Mouse (Mus musculus) hindbrain, embryonic 13.5 days (tissue): ENCODE measurements around the gene Qrich2. TPM values are rescaled to one million over a fixed set of nuclear protein-coding genes. Genes with fewer than 3 reads are reported as not detected.
A peak's percentile ranks its signal among the peaks of the same experiment; 100 is the strongest.

Experiments
- ATAC-seq: fragments of 200-750 bp; cut with Nextera tagmentation; 2 replicates; pipeline ENCODE4 v1.8.0; 2017; ENCODE audit warnings: moderate TSS enrichment; ENCODE audit not compliant: low FRiP score
- H3K27ac ChIP-seq: fragments of 300-500 bp; sonication (generic); 2 replicates; pipeline ENCODE4 v1.5.1; 2015; ENCODE audit warnings: inconsistent platforms, mild to moderate bottlenecking, moderate library complexity
- H3K27me3 ChIP-seq: fragments of 300-500 bp; sonication (generic); 2 replicates; pipeline ENCODE4 v1.6.1; 2015; ENCODE audit warnings: mild to moderate bottlenecking, inconsistent platforms
- H3K36me3 ChIP-seq: fragments of 300-500 bp; sonication (generic); 2 replicates; pipeline ENCODE4 v1.6.1; 2015; ENCODE audit warnings: mild to moderate bottlenecking, inconsistent platforms
- H3K4me1 ChIP-seq: fragments of 300-500 bp; sonication (generic); replicated peaks from 2 replicates; pipeline ENCODE4 v1.6.1; 2015; ENCODE audit warnings: inconsistent platforms
- H3K4me2 ChIP-seq: fragments of 300-500 bp; sonication (generic); 2 replicates; pipeline ENCODE4 v1.6.1; 2015; ENCODE audit warnings: inconsistent platforms, mild to moderate bottlenecking, moderate library complexity
- H3K4me3 ChIP-seq: fragments of 300-500 bp; sonication (generic); 2 replicates; pipeline ENCODE4 v1.5.1; 2015; ENCODE audit warnings: mild to moderate bottlenecking, inconsistent platforms
- H3K9ac ChIP-seq: fragments of 300-500 bp; sonication (generic); 2 replicates; pipeline ENCODE4 v1.6.1; 2015; ENCODE audit warnings: mild to moderate bottlenecking, inconsistent platforms
- H3K9me3 ChIP-seq: fragments of 300-500 bp; sonication (generic); 2 replicates; pipeline ENCODE4 v1.6.1; 2016; ENCODE audit warnings: inconsistent platforms
- WGBS: fragments of 180-500 bp; shearing (Covaris S2); methylation state at CpG from one replicate; pipeline ENCODE4 v1.1.7; 2015; 5-methylcytosine and 5-hydroxymethylcytosine counted together
- polyA plus RNA-seq: library from polyadenylated mRNA; unstranded; fragments of >200 nt; fragmentation: Nextera tagmentation; extraction: Ambion mirVana; gene quantifications from 2 replicates; pipeline ENCODE4 v1.2.1, GENCODE M21; 2015

Gene Qrich2
- polyA plus RNA-seq, result 0.19 and 0.42 TPM in 2 replicates

DNA sequence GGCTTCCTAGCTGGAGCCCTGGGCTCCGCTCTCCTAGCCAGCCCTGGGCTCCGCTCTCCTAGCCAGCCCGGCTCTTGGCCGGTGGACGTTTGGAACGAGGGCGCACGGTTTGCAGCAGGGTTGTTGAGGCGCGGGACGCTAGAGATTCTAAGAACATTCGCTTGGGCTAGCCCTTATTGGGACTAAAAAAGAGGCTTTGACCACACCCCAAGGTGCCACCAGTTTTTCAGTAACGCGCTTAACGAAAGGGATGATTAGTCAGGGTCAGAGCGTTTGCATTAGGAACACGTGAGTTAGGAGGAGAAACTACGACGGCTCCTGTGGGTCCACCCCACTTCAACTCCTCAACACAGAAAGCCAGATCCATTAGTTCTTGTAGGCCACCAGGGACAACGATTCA, at the start of gene Qrich2:
TSS of gene Qrich2 (minus strand) at position 101 of the 400 bp plus-strand sequence.
- H3K27me3 ChIP-seq, result 0 out of 2 replicates have a peak, but pooled peaks cover 3% of the 10 kb centered on the region
- H3K9ac ChIP-seq, result no peak within 1 kb of the TSS
- peaks cover 17% of the 10 kb centered on the region for H3K36me3 ChIP-seq
- H3K4me1 ChIP-seq, result no peaks in the 10 kb centered on the region; the same call in 1 of the 2 replicates
- 58% methylated on average over 20 of the region's 20 CpGs for WGBS
- no peak within 1 kb of the TSS for H3K4me3 ChIP-seq
- H3K4me2 ChIP-seq, result no peak within 1 kb of the TSS
- H3K9me3 ChIP-seq, result no peaks in the 10 kb centered on the region
- no peak within 1 kb of the TSS for H3K27ac ChIP-seq
- no peak for ATAC-seq

DNA sequence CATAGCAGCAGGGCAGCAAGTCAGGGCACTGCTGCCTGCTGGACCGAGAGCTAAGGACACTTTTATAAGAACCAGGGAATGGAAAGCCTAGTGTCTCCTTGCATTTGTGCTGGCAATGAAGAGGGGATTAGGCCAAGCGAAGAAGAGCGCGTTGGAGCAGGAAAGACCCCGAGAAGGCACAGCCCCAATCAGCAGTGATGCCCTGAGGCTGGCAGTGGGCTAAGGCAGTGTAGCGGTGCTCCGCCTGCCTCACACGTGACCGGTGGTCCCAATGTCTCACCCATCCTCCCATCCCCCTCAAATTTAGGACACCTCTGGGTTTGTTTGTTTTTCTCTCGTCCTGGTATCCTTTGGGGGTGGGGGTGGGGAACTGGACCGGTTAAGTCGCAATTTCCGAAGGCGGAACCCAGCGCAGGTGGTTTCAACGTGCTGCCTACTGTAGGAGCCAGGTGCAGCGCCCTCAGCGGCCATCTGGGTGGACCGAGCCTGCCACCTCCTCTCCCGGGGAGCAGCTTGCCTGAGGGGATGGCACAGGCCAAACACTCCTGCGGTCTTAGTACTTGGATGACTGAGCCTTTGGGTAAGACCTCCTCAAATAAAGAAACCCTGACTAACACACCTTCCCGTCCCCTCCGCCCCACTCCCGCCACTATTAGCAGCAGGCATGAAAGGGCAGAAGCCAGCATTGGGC, 49.4 kb upstream of the Qrich2 start:
- H3K4me2 ChIP-seq, result peak overlapping the region; percentile 44
- WGBS, result 17% methylated on average over 24 of the region's 24 CpGs
- no peak overlapping the region for H3K27ac ChIP-seq
- H3K27me3 ChIP-seq, result 0 out of 2 replicates have a peak, but pooled peaks cover 16% of the 10 kb centered on the region
- peaks cover 5% of the 10 kb centered on the region; the same call in 1 of the 2 replicates for H3K4me1 ChIP-seq
- peaks cover 3% of the 10 kb centered on the region; the same call in 1 of the 2 replicates for H3K9me3 ChIP-seq
- 0 out of 2 replicates have a peak overlapping the region, but pooled peaks have one; percentile 19 for H3K9ac ChIP-seq
- peak overlapping the region; percentile 14; the same call in 1 of the 2 replicates for H3K4me3 ChIP-seq
- ATAC-seq, result no peak
- H3K36me3 ChIP-seq, result no peaks in the 10 kb centered on the region

DNA sequence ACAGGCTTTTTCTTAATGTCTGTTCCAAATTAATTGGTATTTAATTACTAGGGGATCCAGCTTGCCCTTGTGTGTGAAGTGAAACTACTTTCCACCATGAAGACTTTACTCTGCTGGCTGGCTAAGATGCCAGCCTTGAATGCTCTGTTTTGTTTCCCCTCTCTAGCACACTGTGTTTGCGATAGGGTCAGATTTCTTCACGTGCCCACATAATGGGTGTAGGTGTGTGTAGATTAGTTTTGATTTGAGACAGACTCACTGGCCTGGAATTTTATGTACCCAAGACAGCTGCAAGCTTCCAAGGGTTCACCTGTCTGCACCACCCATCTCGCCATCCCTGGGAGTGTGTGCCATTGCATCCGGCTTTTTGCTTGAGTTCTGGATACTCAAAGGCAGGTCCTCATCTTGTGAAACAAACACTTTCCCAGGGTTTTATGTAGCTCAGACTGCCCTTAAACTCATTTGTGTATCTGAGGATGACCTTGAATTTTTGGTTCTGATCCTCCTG, 47.5 kb upstream of the Qrich2 start:
- Histone ChIP-seq H3K4me2 (no peak overlapping the region), H3K9ac (no peak overlapping the region), H3K4me1 (peaks cover 5% of the 10 kb centered on the region; the same call in 1 of the 2 replicates), H3K27me3 (0 out of 2 replicates have a peak, but pooled peaks cover 16% of the 10 kb centered on the region), H3K4me3 (no peak overlapping the region), H3K27ac (no peak overlapping the region), H3K36me3 (no peaks in the 10 kb centered on the region), H3K9me3 (peaks cover 3% of the 10 kb centered on the region; the same call in 1 of the 2 replicates)
- WGBS, result 90% methylated on average over 4 of the region's 4 CpGs
- no peak for ATAC-seq

- Histone ChIP-seq H3K27ac (no peak overlapping the region), H3K9me3 (peaks cover 3% of the 10 kb centered on the region; the same call in 1 of the 2 replicates), H3K4me1 (peaks cover 5% of the 10 kb centered on the region; the same call in 1 of the 2 replicates), H3K4me3 (no peak overlapping the region), H3K36me3 (no peaks in the 10 kb centered on the region), H3K9ac (no peak overlapping the region), H3K4me2 (no peak overlapping the region), H3K27me3 (0 out of 2 replicates have a peak, but pooled peaks cover 16% of the 10 kb centered on the region)
- 83% methylated on average over 6 of the region's 6 CpGs for WGBS
- no peak for ATAC-seq
These were observed 46.9 kb upstream of the Qrich2 start for GRCm38 (mm10) chr11:116512987-116513386.

DNA sequence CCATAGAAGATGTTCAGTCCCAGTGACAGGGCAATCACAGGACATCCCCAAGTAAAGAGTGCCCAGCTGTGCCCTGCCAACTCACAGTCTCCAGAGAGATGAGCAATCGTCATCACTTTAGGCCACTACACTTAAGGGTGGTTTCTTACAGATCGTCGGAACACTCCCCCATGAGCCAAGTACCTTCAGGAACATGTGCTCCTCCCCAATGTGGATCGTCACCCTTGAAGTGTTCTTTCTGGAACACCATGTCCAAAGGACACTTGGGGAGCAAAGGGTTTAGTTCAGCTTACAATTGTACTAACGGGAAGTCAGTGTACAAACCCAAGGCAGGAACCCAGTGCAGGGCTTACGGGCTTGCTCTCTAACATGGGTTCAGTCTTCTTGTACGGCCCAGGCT, 46.1 kb upstream of the Qrich2 start:
- H3K9me3 ChIP-seq, result peaks cover 3% of the 10 kb centered on the region; the same call in 1 of the 2 replicates
- 0 out of 2 replicates have a peak, but pooled peaks cover 16% of the 10 kb centered on the region for H3K27me3 ChIP-seq
- H3K36me3 ChIP-seq, result no peaks in the 10 kb centered on the region
- H3K4me1 ChIP-seq, result peaks cover 5% of the 10 kb centered on the region; the same call in 1 of the 2 replicates
- H3K27ac ChIP-seq, result no peak overlapping the region
- H3K9ac ChIP-seq, result no peak overlapping the region
- 97% methylated on average over 7 of the region's 7 CpGs for WGBS
- H3K4me2 ChIP-seq, result no peak overlapping the region
- no peak overlapping the region for H3K4me3 ChIP-seq
- no peak for ATAC-seq

DNA sequence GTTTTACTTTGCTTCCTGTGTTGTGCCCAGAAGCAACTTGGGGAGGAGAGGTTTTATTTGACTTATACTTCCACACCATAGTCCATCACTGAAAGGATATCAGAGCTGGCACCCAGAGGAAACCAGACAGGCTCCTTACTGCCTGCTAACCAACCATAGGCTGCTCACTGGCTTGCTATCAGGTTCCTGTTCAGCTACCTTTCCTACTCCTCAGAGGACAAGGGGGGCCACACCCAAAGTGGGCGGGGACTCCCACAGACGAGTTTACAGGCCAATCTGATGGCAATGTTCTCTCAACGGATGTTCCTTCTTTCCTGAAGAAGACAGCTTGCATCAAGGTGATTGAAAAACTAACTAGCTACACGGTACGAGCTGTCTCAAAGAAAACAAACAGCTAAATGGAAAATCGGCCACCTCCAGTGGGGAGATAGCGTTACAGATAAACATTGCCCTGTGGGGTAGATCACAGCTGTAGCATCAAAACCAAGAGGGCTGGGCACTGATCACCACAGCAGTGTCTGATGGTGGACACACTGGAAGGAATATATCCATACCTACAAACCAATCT, 45.3 kb upstream of the Qrich2 start:
- no peak overlapping the region for H3K4me3 ChIP-seq
- H3K27ac ChIP-seq, result no peak overlapping the region
- no peaks in the 10 kb centered on the region for H3K36me3 ChIP-seq
- H3K9me3 ChIP-seq, result peaks cover 3% of the 10 kb centered on the region; the same call in 1 of the 2 replicates
- H3K4me1 ChIP-seq, result peaks cover 5% of the 10 kb centered on the region; the same call in 1 of the 2 replicates
- H3K9ac ChIP-seq, result no peak overlapping the region
- H3K4me2 ChIP-seq, result no peak overlapping the region
- H3K27me3 ChIP-seq, result 0 out of 2 replicates have a peak, but pooled peaks cover 16% of the 10 kb centered on the region
- ATAC-seq, result no peak
- WGBS, result 74% methylated on average over 7 of the region's 7 CpGs

DNA sequence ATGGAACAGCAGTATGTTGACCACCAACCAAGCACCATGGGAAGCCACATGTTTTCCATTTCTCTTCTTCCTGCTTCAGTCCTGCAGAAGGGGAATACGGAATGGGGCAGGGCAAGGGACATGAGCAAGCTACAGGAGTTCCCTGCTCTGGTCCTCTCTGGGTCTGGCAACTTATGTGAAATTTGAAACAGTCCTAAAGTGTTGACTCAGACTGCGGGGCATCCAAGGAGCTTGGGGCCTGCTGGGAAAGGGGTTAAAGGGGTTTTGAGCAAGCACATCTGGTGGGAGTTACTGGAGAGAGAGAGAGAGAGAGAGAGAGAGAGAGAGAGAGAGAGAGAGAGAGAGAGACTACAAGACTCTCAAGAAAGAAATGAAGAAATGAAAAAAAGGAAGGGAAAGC, 42.6 kb upstream of the Qrich2 start:
- Histone ChIP-seq H3K9ac (no peak overlapping the region), H3K4me1 (no peaks in the 10 kb centered on the region), H3K4me3 (no peak overlapping the region), H3K36me3 (no peaks in the 10 kb centered on the region), H3K4me2 (no peak overlapping the region), H3K27me3 (0 out of 2 replicates have a peak, but pooled peaks cover 6% of the 10 kb centered on the region), H3K9me3 (peaks cover 3% of the 10 kb centered on the region; the same call in 1 of the 2 replicates), H3K27ac (no peak overlapping the region)
- ATAC-seq, result no peak
- 62% methylated on average over 2 of the region's 2 CpGs for WGBS

DNA sequence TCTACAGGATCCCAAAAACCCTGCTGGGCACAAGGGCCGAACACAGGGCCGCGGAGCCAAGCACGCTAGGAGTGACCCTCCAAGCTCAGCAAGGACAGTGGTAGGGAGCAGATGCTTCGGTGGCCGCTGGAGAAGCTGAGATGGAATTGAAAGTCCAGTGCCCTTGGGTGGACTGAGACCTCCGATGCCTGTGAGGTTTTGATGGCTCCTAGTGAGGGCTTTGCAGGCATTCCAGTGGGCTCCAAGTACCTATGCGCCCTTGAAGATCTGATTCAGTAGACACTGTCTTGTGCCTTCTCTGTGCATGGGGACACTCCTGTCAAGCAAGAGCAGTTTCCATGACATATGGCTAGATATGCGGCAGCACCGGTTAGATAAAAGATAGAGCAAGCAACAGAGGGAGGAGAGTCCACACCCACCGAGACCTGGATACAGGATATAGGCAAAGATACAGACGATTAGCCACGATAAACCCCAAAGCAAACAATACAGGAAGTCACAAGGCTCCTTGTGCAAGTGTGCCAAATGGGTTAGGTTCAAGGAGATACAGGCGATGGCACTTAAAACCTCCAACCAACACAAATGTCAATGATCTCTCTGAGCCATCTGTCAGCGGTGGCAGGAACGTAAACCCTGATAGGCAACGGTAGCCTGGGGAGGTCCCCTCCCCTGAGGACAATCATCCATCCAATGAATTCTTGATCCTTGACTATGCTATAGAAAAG, 40.3 kb upstream of the Qrich2 start:
- Histone ChIP-seq H3K4me1 (no peaks in the 10 kb centered on the region), H3K27ac (no peak overlapping the region), H3K36me3 (no peaks in the 10 kb centered on the region), H3K4me3 (no peak overlapping the region), H3K4me2 (no peak overlapping the region), H3K9ac (no peak overlapping the region), H3K9me3 (peaks cover 3% of the 10 kb centered on the region; the same call in 1 of the 2 replicates), H3K27me3 (no peaks in the 10 kb centered on the region)
- WGBS, result 77% methylated on average over 17 of the region's 17 CpGs
- no peak for ATAC-seq

- no peak overlapping the region for H3K4me3 ChIP-seq
- H3K9ac ChIP-seq, result no peak overlapping the region
- H3K4me1 ChIP-seq, result peaks cover 3% of the 10 kb centered on the region; the same call in 1 of the 2 replicates
- no peaks in the 10 kb centered on the region for H3K27me3 ChIP-seq
- no peak overlapping the region for H3K4me2 ChIP-seq
- WGBS, result 73% methylated on average over 5 of the region's 5 CpGs
- no peak for ATAC-seq
- no peaks in the 10 kb centered on the region for H3K9me3 ChIP-seq
- no peak overlapping the region for H3K27ac ChIP-seq
- no peaks in the 10 kb centered on the region for H3K36me3 ChIP-seq
These were observed 39.5 kb upstream of the Qrich2 start for GRCm38 (mm10) chr11:116505573-116505972.

- Histone ChIP-seq H3K27ac (no peak overlapping the region), H3K4me2 (no peak overlapping the region), H3K4me3 (no peak overlapping the region), H3K9ac (no peak overlapping the region), H3K27me3 (no peaks in the 10 kb centered on the region), H3K36me3 (no peaks in the 10 kb centered on the region), H3K9me3 (no peaks in the 10 kb centered on the region), H3K4me1 (peaks cover 3% of the 10 kb centered on the region; the same call in 1 of the 2 replicates)
- WGBS, result 92% methylated on average over 17 of the region's 17 CpGs
- no peak for ATAC-seq
These were observed 38.5 kb upstream of the Qrich2 start for GRCm38 (mm10) chr11:116504516-116504915.

GRCm38 (mm10) chr11:116501005-116501746, 35.1 kb upstream of the Qrich2 start:
- ATAC-seq, result no peak
- Histone ChIP-seq H3K4me1 (peaks cover 7% of the 10 kb centered on the region), H3K27me3 (no peaks in the 10 kb centered on the region), H3K36me3 (no peaks in the 10 kb centered on the region), H3K4me3 (no peak overlapping the region), H3K27ac (peak overlapping the region; percentile 14), H3K9me3 (no peaks in the 10 kb centered on the region), H3K4me2 (no peak overlapping the region), H3K9ac (no peak overlapping the region)
- 30% methylated on average over 7 of the region's 7 CpGs for WGBS
